Mouse (Mus musculus): ENCODE data around the gene Mboat2.

- TF ChIP-seq GATA1 (IDR thresholded peaks at IDR 0.05; ENCODE audit: borderline replicate concordance, low read length) (no peak), CTCF (IDR thresholded peaks at IDR 0.05; ENCODE audit: low read depth, low read length) (no peak), TAL1 (conservative IDR thresholded peaks at IDR 0.05; ENCODE audit: low read depth, low read length) (no peak)
Measured at GRCm38 (mm10) chr12:24925684-24926083, 95.0 kb downstream of the Mboat2 start.
